Mouse (Mus musculus): ENCODE results near the gene 6430548M08Rik. TPM values are rescaled to one million over a fixed set of nuclear protein-coding genes. Genes with fewer than 3 reads are reported as not detected.

The 6430548M08Rik gene
- polyA plus RNA-seq, 1 experiment from 2014 or later, result 13.2 TPM

DNA sequence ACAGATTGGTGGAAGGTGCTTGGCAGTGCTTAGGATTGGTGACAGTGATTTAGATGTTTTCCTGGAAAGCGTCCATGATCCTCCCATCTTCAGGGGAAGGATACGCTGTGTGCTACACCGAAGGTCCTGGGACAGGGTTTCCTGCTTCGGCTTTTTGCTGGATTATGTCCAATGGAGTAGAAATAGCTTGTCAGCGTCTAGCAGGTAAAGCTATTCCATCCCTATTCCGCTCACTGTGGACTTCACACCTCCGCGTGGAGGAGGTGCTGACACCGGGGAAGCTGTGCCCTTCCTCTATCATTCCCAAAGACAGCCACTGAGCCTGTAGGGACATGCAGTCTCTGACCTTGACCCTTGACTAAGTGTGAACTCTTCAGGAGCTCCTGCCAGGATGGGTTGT is 4.2 kb downstream of the 6430548M08Rik start:
- Histone ChIP-seq H3K4me3 (ENCODE audit: low read depth, low read length) (no peak overlapping the region), H3K27ac (replicated peaks) (no peak overlapping the region), H3K9me3 (ENCODE audit: control insufficient read depth, low read length) (no peaks in the 10 kb centered on the region), H3K4me1 (replicated peaks; ENCODE audit: control insufficient read depth, insufficient read depth) (no peaks in the 10 kb centered on the region; the same call in none of the 2 replicates), H3K9ac (ENCODE audit: low read length) (no peak overlapping the region), H3K36me3 (ENCODE audit: control insufficient read depth, insufficient read depth, low read length) (no peaks in the 10 kb centered on the region), H3K4me2 (replicated peaks; ENCODE audit: low read depth) (no peak overlapping the region), H3K27me3 (ENCODE audit: control insufficient read depth, insufficient read depth, low read length) (no peaks in the 10 kb centered on the region)
- TF ChIP-seq EP300 (optimal IDR thresholded peaks at IDR 0.05), result no peak
- no peak for ATAC-seq (ENCODE audit: low FRiP score, low TSS enrichment)
- DNase-seq (ENCODE audit: low spot score), result no peak
- WGBS, result 76% methylated on average over 9 of the region's 9 CpGs

DNA sequence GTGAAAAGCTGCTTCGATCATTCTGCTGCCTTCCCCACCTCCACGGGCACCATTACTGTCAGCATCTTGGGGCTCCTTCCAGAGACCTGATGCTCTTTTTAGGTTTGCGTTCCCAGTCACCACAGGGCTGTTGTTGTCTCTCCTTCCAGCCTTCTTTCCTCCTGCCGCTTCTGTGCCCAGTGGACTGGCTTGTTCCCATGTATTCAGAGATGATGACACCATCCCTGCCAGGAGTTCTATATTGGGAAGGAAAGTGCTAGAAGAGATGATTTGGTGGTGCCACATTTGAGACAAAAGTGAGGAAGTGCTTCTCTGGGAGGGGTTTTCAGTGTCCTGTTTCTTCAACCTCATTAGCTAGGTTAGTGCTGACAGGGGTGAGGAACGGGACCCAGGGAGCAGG is 4.9 kb downstream of the 6430548M08Rik start:
- Histone ChIP-seq H3K4me1 (replicated peaks; ENCODE audit: control insufficient read depth, insufficient read depth) (no peaks in the 10 kb centered on the region; the same call in none of the 2 replicates), H3K9ac (ENCODE audit: low read length) (no peak overlapping the region), H3K4me2 (replicated peaks; ENCODE audit: low read depth) (no peak overlapping the region), H3K9me3 (ENCODE audit: control insufficient read depth, low read length) (no peaks in the 10 kb centered on the region), H3K36me3 (ENCODE audit: control insufficient read depth, insufficient read depth, low read length) (no peaks in the 10 kb centered on the region), H3K27me3 (ENCODE audit: control insufficient read depth, insufficient read depth, low read length) (no peaks in the 10 kb centered on the region), H3K4me3 (ENCODE audit: low read depth, low read length) (no peak overlapping the region), H3K27ac (replicated peaks) (no peak overlapping the region)
- no peak for TF ChIP-seq CTCF (IDR thresholded peaks at IDR 0.05; ENCODE audit: low read depth)
- no peak for TF ChIP-seq EP300 (optimal IDR thresholded peaks at IDR 0.05)
- ATAC-seq (ENCODE audit: low FRiP score, low TSS enrichment) (no peak), DNase-seq (ENCODE audit: low spot score) (no peak)
- 88% methylated on average over 5 of the region's 5 CpGs for WGBS

DNA sequence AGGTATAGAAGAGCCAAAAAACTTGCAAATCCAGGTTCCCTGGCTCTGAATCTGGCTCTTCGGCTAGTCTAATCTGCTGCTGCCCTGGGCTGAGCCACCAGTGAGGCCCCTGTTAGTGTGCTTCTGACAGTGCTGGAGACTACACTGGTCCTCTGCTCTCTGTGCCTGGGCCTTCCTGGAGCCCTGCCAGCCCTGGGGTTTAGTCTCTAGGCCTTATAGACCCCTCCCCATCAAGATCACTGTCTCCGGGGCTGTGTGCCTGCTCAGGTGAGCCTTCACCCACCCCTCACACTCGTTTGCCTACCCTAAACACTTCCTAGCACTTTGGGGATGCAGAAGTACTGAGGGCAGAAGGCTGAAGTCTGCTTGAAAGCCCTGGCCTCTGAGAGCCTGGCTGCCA is 5.5 kb downstream of the 6430548M08Rik start:
- Histone ChIP-seq H3K27ac (replicated peaks) (no peak overlapping the region), H3K36me3 (ENCODE audit: control insufficient read depth, insufficient read depth, low read length) (no peaks in the 10 kb centered on the region), H3K4me1 (replicated peaks; ENCODE audit: control insufficient read depth, insufficient read depth) (peaks cover 2% of the 10 kb centered on the region), H3K4me3 (ENCODE audit: low read depth, low read length) (no peak overlapping the region), H3K4me2 (replicated peaks; ENCODE audit: low read depth) (no peak overlapping the region), H3K9ac (ENCODE audit: low read length) (no peak overlapping the region), H3K9me3 (ENCODE audit: control insufficient read depth, low read length) (no peaks in the 10 kb centered on the region), H3K27me3 (ENCODE audit: control insufficient read depth, insufficient read depth, low read length) (no peaks in the 10 kb centered on the region)
- TF ChIP-seq CTCF (IDR thresholded peaks at IDR 0.05; ENCODE audit: low read depth) (no peak), EP300 (optimal IDR thresholded peaks at IDR 0.05) (no peak)
- ATAC-seq (ENCODE audit: low FRiP score, low TSS enrichment), result no peak
- no peak for DNase-seq (ENCODE audit: low spot score)
- WGBS, result 55% methylated on average over 3 of the region's 3 CpGs

DNA sequence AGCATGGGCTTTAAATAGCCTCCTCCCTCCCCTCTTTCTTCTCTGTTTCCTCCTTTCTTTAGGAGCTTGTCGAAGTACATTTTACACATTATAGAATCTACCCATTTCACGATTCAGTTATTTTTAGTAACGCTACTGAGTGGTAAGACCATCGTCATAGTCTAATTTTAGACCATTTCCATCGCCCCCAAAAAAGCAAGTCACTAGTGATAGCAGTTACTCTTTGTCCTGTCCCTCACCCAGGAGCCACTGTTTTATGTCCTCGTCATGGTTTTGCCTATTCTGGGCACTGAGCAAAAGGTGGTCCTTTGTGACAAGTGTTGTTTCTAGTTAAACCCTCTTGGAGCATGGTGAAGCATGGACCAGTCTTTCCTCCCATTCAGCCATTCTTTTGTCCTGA is 6.0 kb downstream of the 6430548M08Rik start:
- H3K4me1 ChIP-seq (replicated peaks; ENCODE audit: control insufficient read depth, insufficient read depth), result peaks cover 2% of the 10 kb centered on the region
- H3K27me3 ChIP-seq (ENCODE audit: control insufficient read depth, insufficient read depth, low read length), result no peaks in the 10 kb centered on the region
- DNase-seq (ENCODE audit: low spot score), result no peak
- H3K36me3 ChIP-seq (ENCODE audit: control insufficient read depth, insufficient read depth, low read length), result no peaks in the 10 kb centered on the region
- no peak for ATAC-seq (ENCODE audit: low FRiP score, low TSS enrichment)
- no peaks in the 10 kb centered on the region for H3K9me3 ChIP-seq (ENCODE audit: control insufficient read depth, low read length)
- no peak overlapping the region for H3K9ac ChIP-seq (ENCODE audit: low read length)
- H3K4me3 ChIP-seq (ENCODE audit: low read depth, low read length), result no peak overlapping the region
- no peak overlapping the region for H3K4me2 ChIP-seq (replicated peaks; ENCODE audit: low read depth)
- no peak overlapping the region for H3K27ac ChIP-seq (replicated peaks)
- TF ChIP-seq EP300 (optimal IDR thresholded peaks at IDR 0.05) (no peak), CTCF (IDR thresholded peaks at IDR 0.05; ENCODE audit: low read depth) (no peak)
- WGBS, result 59% methylated on average over 6 of the region's 6 CpGs

DNA sequence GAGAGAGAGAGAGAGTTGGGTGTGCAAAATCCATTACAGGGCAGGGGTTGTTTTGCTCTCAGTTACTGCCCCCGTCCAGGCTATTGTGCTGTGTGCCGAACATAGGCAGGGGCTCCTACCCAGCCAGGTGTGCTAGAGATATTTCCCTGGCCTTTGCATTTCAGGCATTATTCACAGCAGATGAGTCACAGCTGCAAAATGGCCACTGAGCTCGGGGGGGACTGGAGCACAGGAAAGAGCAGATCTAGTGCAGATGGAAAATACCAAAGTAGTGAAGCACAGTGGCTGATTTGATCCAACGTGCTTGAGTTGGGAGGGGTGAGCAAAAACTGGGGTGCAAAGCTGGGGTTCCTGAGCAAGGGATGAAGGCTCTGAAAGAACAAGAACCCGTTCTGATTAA is 7.0 kb downstream of the 6430548M08Rik start:
- H3K4me2 ChIP-seq (replicated peaks; ENCODE audit: low read depth), result no peak overlapping the region
- H3K36me3 ChIP-seq (ENCODE audit: control insufficient read depth, insufficient read depth, low read length), result no peaks in the 10 kb centered on the region
- H3K9ac ChIP-seq (ENCODE audit: low read length), result no peak overlapping the region
- 22% methylated on average over 5 of the region's 5 CpGs for WGBS
- no peak overlapping the region for H3K27ac ChIP-seq (replicated peaks)
- ATAC-seq (ENCODE audit: low FRiP score, low TSS enrichment), result peak; percentile 19; the same call in 1 of the 2 replicates
- no peak overlapping the region for H3K4me3 ChIP-seq (ENCODE audit: low read depth, low read length)
- TF ChIP-seq CTCF (IDR thresholded peaks at IDR 0.05; ENCODE audit: low read depth) (no peak), EP300 (optimal IDR thresholded peaks at IDR 0.05) (no peak)
- H3K9me3 ChIP-seq (ENCODE audit: control insufficient read depth, low read length), result no peaks in the 10 kb centered on the region
- no peak for DNase-seq (ENCODE audit: low spot score)
- H3K4me1 ChIP-seq (replicated peaks; ENCODE audit: control insufficient read depth, insufficient read depth), result peaks cover 2% of the 10 kb centered on the region; the same call in 1 of the 2 replicates
- no peaks in the 10 kb centered on the region for H3K27me3 ChIP-seq (ENCODE audit: control insufficient read depth, insufficient read depth, low read length)

DNA sequence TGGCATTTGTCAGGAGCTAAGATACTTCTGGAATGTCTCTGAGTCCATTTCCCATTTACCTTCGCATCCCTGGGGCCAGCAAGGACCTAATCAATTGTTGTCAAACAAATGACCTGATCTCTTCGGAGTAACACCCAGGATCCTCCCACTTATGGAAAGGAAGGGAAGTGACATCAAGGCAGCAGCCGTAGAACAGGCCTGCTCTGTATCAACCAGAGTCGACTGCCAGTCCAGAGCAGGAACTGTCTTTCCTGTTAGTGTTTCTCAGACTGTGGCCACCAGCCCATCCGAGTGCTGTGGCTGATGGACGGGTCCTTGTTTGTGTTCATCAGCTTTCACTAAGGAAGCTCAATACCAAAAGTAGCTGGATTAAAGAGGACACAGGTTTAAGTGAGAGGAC is 10.3 kb downstream of the 6430548M08Rik start:
- Histone ChIP-seq H3K4me3 (ENCODE audit: low read depth, low read length) (no peak overlapping the region), H3K4me1 (replicated peaks; ENCODE audit: control insufficient read depth, insufficient read depth) (peaks cover 4% of the 10 kb centered on the region), H3K27me3 (ENCODE audit: control insufficient read depth, insufficient read depth, low read length) (no peaks in the 10 kb centered on the region), H3K4me2 (replicated peaks; ENCODE audit: low read depth) (no peak overlapping the region), H3K9ac (ENCODE audit: low read length) (no peak overlapping the region), H3K9me3 (ENCODE audit: control insufficient read depth, low read length) (no peaks in the 10 kb centered on the region), H3K36me3 (ENCODE audit: control insufficient read depth, insufficient read depth, low read length) (no peaks in the 10 kb centered on the region), H3K27ac (replicated peaks) (peak overlapping the region; percentile 18)
- WGBS, result 34% methylated on average over 6 of the region's 6 CpGs
- ATAC-seq (ENCODE audit: low FRiP score, low TSS enrichment) (no peak), DNase-seq (ENCODE audit: low spot score) (no peak)
- TF ChIP-seq EP300 (optimal IDR thresholded peaks at IDR 0.05) (no peak), CTCF (IDR thresholded peaks at IDR 0.05; ENCODE audit: low read depth) (no peak)
